Mouse (Mus musculus) left cerebral cortex, postnatal 25 days (tissue): ENCODE measurements at regions not wholly inside any gene's neighbourhood (a gene's known extent, or its start where the extent isn't known, plus 50 kb on each side); places are given as distances from the start of the nearest gene placed in this dataset.

Experiments used
- DNase-seq, 2 experiments: peaks; one replicate each; pipeline ENCODE4 v3.0.0; 2022; ENCODE audit warnings: low spot score in 2 of 2, mixed read lengths in 1 of 2
- intact Hi-C: fragments of 180-260 bp; cut with DNase I; formaldehyde crosslinking; loops from one replicate; pipeline ENCODE4 v1.15.1; 2025

DNA sequence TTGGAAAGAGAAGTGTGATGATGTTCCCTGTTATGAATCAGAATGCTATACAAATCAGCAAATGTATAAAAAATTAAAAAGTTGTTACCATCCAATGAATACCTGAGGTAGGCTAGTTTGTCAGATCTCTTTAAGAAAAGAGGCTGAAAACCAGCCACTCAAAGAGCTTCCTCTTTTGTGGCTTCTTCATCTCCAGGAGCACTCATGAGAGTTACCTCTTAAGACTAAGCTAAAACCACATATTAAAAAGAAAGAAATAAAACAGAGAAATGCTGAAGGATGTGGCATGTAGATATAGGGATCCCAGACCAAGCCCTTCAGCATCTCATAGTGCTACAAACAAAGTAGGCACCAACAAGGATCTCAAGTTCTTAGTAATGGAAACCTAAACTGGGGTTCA, 890.9 kb upstream of the Acvr2a start:
- intact Hi-C loops: no loop called here
- DNase-seq: no peak

DNA sequence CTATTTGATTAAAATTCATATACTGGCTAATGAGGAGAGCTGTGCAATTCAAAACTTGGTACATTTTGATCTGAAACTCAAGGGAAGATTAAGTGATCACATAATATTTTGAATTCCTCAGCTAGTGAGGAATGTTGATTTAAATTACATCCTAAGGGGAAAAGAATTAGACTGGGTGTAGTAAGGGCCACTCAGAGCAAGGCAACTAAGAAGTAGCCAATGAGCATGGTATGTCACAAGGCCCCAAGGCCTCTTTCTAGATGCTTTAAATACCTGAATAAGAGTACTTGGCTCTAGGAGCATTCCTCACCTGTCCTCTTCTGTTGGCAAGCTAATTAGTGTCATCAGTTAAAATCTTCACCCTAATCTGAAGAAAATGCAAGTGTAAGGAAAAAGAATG, 887.3 kb upstream of the Acvr2a start:
- intact Hi-C loops: no loop called here
- no peak for DNase-seq

DNA sequence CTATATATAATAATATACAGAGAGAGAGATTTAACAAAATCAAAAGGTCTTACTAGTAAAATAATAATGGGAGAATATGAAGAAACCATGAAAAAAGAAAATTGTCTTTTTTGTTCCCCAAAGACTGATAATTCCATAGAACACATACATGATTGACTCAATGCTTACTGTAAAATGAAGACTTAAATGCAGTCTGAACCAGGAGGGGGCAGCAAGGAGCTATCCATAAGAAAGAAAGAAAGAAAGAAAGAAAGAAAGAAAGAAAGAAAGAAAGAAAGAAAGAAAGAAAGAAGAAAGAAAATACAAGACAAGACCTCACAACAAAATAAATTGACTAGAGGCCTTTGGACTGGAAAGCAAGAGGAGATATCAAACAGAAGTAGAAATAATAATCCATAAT, 868.8 kb upstream of the Acvr2a start:
- no peak for DNase-seq
- intact Hi-C loops: no loop called here

DNA sequence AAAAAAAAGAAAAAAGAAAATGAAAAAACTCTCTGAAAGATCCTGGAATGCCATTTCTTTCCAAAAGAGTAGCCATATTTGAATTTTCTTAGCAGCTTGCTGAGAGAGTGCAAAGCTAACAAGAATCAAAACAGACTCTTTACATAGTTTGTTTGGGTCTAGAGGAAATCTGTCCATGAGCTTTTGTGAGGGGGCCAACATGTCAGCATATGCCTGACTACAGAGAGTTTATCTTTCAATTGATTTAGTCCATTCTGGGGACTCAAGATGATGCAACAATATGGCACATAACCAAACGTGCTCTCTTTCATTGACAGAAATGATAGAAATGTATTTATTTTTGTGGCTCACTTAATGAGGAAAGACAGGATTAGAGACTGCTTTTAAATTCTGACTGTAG, 822.8 kb upstream of the Acvr2a start:
- intact Hi-C loops: no loop called here
- DNase-seq: no peak

DNA sequence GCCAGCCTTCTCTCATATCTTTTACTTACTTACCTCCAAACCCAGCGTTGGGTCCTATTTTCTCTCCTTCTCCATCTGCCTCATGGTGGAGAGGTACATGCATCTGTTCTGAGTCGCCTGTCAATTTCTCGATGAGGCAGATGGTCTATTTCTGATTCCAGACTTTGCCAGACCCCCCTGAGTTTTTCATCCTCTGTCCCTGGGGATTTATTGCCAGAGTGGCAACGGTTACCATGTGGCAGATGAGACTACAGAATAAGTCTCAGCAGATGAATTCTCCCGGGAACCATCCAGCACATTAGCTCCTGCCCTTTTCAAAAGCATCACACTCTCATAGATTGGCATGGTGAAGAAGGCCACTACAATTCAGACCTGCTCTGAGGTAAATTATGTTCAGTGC, 819.7 kb upstream of the Acvr2a start:
- intact Hi-C loops: no loop called here
- DNase-seq: no peak

DNA sequence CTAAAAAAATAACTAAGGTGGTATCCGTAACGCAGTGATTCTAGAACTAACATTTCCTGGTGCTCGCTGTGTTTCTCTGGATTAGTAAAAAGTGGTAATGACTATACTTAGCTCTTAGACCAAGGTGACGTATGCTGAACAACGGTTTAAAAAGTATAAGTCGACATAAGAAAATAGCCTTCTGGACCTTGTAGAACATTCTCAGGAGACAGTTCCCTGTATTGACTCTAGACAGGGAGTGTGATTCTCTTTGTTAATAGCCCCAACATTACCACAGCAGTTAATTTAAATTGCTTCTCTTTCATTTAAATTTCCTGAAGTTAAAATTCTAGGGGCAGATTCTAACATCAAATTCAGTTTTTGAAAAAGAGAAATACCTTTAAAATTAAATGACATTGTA, 812.7 kb upstream of the Acvr2a start:
- intact Hi-C loops: loop anchor here (1.0 to 5.0 kb wide), 4 partner anchors 214 to 885 kb away; no protein-coding TSS in a partner anchor
- DNase-seq: no peak

DNA sequence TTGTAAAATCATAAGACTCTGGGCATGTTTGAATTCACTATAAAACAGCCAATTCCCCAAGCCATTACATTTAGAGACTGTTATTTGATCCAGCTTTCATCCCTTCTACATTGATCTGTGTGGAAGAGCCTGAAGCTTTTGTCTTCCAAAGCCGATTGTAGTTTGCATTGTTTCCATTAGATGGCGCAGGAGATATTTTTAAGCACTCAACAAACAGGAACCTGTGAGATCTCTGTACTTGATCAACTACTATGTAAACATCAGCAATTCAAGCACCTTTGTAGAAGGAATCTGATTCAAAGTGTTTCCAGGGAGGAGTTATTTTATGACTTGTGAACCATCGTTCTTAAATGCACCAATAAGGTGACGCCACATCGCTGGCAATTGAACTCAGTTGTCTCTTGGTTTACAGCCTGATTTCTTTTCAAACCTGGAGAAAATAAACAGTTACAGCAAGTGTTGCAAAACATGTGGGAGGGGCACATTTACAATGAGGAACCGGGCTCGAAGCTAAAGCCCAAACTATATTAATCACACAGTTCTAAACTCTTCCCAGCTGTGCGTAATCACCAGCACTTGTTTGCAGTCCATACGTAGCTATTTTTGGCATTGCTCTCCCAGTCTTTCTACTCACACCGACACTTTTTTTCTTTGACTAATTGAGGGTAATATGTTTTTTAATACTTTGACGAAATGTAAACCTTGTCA, 812.0 kb upstream of the Acvr2a start:
- intact Hi-C loops: loop anchor here (1.0 to 5.0 kb wide), 4 partner anchors 215 to 884 kb away; no protein-coding TSS in a partner anchor
- DNase-seq: peak; percentile 69 to 78

DNA sequence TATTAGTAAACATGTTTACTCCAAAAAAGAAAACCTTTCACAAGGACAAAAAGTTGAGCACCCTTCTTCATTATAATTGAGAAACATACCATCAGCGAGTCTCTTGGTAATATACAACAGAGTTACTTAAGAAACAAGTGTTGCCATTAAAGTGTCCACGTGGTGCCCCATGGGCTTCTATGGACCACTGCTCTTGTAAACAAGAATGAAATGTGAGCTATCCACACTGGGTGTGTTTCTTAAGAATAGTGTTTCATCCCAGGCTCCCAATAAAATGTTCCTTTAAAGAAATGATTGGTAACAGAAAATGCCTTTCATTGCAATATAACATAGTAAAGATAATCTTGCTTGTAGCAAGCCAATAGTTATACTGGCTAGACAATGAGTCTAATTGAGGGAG, 803.6 kb upstream of the Acvr2a start:
- intact Hi-C loops: no loop called here
- no peak for DNase-seq

DNA sequence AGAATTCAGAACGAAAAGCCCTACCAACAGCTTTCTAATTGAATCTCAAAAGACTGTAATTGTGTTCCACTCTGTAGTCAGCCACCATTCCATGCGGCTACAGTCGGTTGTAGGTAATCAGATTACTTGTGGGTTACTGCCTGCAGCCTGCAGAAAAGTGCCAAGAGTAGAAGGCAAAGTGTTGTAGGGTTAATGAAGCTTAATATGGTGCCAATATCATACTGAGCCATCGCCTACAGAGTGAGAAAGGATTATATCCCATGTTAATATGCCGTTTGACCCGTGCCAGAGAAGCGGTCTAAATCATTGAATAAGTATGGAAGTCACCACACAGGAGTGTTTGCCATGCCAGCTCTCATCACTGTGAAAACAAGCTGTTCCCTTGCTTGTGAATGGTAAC, 786.4 kb upstream of the Acvr2a start:
- intact Hi-C loops: no loop called here
- DNase-seq: no peak

DNA sequence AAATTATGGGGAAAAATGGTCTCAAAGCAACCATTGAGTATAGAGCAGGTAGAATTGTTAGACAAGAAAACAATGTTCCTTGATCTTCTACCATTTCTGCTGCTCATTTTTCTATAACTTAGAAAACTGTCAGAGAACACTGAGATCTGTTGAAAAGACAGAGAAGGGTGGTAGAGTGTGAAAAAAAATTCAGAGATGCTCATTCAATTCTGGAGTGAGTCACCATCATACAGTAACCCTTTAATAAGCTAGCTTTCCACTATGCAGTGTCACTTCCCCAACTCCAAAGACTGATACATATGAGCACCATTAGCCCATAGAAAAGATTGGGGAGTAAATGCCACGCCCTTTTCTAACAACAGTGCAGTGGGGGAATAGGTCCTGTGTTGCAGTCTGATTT, 752.5 kb upstream of the Acvr2a start:
- intact Hi-C loops: no loop called here
- DNase-seq: no peak

DNA sequence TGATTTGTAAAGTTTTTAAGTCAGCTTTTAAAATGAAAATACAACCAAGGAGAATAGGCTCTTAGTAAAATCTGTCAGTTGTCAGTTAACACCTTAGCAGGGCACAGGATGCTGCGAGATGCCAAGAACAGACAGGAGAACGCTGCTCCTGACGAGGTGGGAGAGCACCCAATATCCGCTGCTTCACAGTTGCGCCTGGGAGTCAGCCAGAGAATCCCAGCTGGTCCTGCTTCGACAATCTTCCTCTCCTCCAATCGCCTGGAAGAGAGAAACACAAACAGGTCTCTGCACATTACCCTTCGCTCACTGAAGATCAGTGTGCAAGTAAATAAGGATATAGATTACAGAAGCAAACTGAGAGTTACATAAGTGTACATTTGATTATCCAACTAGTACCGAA, 750.5 kb upstream of the Acvr2a start:
- peak; percentile 30 to 47 for DNase-seq
- intact Hi-C loops: no loop called here

DNA sequence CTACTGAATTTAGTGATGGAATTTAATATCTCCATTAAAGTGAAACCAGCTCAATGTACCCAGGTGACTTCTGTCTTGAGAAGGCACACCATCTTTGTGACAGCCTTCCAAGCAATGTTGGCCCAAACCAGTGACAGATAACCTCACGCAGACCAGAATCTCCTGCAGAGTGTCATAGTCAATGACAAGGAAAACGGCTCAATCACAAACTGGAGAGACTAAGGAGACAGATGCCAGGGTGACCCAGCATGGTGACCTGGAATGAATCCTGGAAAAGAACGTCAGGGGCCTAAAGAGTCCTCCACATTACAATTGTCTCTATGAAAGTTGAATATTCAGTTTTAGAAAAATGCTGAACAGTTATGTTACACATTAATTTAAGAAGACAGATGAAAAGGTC, 748.7 kb upstream of the Acvr2a start:
- DNase-seq: no peak
- intact Hi-C loops: no loop called here

DNA sequence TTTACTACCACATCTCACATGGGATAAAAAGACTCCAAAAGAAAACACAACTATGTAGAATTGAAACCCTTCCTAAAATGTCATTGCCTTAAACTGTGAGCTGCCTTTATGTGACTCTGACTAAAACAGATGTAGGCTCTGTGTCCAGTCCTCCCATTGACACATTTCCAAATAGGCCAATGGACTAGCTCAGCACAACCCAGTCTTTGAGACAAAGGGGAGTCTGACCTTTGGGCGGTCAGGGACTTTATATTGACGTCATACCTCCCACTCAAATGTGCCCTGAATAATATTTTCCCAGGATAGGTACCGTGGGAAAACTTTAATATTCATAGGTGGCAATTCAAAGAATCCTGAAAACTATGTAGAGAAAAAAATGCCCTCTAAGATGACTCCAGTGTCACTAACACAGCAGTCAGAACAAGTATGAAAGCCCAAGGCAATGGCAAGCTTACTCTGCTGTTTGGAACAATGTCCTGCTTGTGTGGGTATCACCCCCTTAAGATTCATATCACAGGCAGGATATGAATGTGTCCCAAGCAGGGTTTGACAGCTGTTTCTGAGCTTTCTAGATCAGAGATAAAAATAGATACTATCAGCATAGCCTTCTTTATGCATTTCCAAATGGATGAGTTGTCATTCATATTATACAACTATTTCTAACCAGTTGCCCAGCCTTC, 731.6 kb upstream of the Acvr2a start:
- intact Hi-C loops: no loop called here
- DNase-seq: no peak

DNA sequence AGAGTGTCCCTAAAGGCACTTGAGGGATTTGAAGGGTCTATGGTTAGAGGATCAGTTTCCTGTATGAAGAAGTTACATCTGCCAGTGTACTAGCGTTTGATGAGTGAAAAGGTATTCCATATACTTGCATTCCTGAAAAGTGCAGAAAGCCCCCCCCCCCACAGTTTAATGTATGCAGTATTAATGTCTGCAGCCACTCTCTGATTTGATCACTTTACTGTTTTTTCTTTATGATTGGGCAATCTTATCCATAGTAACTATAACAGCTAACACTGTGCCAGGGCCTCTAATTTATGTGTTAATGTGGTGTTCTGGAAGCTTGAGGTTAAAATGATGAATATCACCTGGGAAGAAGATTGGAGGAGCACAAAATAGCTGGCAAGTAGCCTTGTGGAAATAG, 715.6 kb upstream of the Acvr2a start:
- intact Hi-C loops: no loop called here
- DNase-seq: no peak

DNA sequence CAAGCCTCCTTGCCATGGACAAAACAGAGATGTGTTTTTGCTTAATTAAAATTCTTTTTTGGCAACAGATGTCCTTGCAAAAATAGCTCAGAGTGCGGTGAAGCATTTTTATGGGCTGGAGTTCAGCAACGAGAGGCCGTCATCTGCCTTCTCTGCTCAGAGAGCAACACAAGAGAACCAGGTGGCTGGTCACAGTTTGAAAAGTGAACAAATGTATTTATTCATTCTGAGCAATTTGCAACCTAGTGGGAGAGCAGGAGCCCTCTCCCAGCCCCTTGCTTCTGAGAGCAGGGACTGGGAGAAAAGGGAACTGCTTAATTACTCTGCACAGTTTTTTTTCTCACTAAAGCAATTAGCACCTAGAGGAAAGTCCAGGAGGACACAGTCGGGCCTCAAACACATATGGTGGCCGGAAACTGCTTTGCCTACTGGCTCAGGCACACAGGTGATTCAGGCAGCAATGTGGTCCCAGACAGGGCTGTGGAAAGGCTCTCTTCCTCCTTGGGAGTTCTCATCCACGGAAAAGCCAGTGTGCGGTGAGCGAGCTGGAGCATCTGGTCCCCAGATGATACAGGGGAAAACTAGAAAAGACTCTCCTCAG, 714.9 kb upstream of the Acvr2a start:
- peak; percentile 36 to 71 for DNase-seq
- intact Hi-C loops: no loop called here

DNA sequence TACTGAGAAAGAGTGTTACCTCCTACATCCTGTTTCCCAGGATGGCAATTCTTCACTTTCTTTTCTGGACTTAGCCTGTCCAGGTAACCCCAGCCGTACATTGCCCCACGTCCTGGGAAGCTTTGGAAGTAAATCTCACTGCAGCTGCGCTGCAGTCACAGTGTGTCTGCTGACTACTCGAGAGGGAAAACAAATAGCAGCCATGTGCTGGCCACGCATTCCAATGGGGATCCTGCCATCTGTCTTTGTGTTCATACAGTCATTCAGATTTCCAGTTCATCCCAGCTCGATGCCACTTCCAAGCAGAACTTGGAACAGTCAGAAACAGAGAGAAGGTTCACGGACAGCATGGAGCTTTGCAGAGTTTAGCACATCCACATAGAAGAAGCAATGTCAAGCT, 690.2 kb upstream of the Acvr2a start:
- intact Hi-C loops: no loop called here
- DNase-seq: no peak

DNA sequence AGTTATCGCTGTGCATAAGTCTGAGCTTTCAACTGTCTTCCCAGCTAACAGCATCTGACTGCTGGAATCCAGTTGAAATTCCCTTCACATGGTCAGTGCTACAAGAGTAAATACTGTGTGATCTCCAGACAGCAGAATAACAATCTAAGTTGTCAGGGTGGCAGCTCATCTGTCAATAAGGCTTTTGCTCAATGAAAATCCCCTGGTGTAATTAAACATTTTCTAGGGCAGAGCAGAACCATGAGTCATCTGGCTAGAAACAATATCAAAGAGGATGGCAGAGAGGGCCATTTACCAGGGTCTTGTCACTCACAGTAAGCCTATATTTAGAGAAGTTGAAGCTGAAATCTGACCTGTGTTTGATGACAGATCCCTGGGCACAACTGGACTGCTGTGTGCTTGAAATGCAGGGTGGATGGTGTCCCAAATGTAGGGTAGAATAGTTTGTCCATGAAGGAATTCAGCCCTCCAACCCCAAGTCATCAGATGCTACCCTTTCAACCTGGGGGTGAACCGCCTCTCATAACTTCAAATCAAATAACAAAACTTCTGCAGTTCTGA, 675.8 kb upstream of the Acvr2a start:
- no peak for DNase-seq
- intact Hi-C loops: no loop called here

DNA sequence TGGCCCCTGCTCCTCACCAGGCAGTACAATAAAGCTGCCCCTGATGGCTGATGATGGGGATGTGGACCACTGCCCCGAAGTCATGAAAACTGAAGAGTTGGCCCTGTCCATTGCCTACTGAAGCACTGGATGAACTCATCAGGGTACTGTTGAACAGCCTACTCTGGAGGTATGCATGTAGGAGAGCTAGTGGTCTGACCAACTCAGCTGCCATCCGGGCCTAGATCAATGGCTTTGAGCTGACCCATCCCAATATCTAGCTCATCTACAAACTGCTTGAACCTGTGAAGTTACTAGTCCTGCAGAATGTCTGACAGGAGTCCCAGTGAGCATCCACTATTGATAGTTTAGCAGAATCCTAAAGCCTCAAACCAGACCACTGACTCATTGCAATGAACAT, 672.6 kb upstream of the Acvr2a start:
- intact Hi-C loops: no loop called here
- no peak for DNase-seq

DNA sequence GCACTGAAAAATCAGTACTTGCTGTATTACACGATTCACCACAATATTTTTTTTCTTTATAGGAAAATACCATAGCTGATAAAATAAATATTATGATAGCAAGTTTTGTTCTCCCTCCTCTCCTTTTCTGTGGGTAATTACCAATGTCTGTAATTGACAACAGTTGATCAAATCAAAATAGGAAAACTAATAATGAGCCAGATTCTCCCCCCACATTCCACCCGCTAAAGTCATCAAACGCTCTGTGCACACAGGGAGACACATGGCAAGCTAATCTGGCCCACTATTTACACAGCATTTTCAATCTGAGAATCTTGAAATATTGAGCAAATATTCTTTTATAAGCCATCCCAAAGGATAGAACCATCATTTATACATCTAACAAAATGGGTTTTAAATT, 659.2 kb upstream of the Acvr2a start:
- intact Hi-C loops: no loop called here
- DNase-seq: no peak

DNA sequence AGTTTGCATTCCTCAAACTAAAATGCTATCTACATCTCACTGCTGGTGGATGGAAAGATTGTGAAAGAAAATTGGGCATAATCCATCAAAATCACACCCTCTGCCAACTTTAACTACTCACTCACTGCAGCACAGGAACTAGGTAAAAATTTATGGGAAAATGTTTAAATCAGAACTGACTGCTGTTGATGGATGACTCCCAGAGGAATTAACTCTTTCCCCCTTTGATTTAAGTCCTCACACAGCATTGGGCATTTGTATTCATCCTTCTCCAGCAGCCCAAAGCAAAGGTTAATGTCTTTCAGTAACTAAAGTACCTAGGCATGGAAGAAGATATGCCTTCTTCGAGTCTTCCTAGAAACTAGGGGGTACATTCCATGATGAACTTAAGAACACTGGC, 641.3 kb upstream of the Acvr2a start:
- DNase-seq: no peak
- intact Hi-C loops: no loop called here

DNA sequence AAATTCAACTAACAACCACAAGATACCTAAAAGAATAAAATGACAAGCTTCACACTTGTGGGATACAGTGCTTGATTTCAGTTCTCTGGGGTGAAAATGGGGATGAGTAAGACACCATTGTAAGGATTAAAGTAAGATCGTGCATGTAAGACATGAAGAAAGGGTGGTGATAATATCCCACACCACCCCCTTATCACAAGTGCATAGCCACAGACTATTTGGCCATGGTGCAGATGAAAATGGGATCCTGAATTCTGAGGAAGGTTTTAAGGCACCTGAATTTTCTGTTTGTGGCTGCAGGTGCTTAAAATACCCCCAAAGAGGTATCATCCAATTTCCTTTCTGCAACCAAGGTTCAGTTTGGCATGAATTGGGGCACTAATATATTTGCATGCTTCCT, 627.7 kb upstream of the Acvr2a start:
- DNase-seq: no peak
- intact Hi-C loops: no loop called here
